Mouse (Mus musculus): ENCODE measurements around the gene Crtc1. TPM values are rescaled to one million over a fixed set of nuclear protein-coding genes. Genes with fewer than 3 reads are reported as not detected.

The Crtc1 gene
- total and polyA plus RNA-seq, 3 experiments = 3.3 to 18.0 TPM; not detected in 1

GRCm38 (mm10) chr8:70468733-70469132, 29.4 kb upstream of the Crtc1 start:
- H3K4me3 ChIP-seq (ENCODE audit: control insufficient read depth in 1 of 2, insufficient read depth in 1 of 2, low read depth in 2 of 2, low read length in 2 of 2) = no peak overlapping the region
- H3K36me3 ChIP-seq (ENCODE audit: control insufficient read depth in 1 of 2, insufficient read depth in 2 of 2, low read length in 2 of 2) = peaks cover 0 to 2% of the 10 kb centered on the region in 2 experiments; a peak in 3 of 4 replicates
- H3K4me1 ChIP-seq (ENCODE audit: control insufficient read depth in 1 of 2, insufficient read depth in 2 of 2, low read length in 2 of 2) = peaks cover 0 to 7% of the 10 kb centered on the region in 2 experiments; a peak in 2 of 4 replicates
- H3K9me3 ChIP-seq (replicated peaks; ENCODE audit: insufficient read depth, low read length) = no peaks in the 10 kb centered on the region
- no peak for TF ChIP-seq CHD1 (IDR thresholded peaks at IDR 0.05; ENCODE audit: low read depth, low read length)
- H3K79me2 ChIP-seq (ENCODE audit: control insufficient read depth, insufficient read depth, low read length, poor library complexity) = 0 out of 2 replicates have a peak, but pooled peaks cover 2% of the 10 kb centered on the region
- H3K27ac ChIP-seq (ENCODE audit: control insufficient read depth, low read depth, low read length) = no peak overlapping the region
- no peak overlapping the region for H3K9ac ChIP-seq (ENCODE audit: control insufficient read depth, low read depth, low read length, poor library complexity, severe bottlenecking)
- DNase-seq (ENCODE audit: low read depth, low spot score) = no peak
- H3K27me3 ChIP-seq (ENCODE audit: control insufficient read depth in 1 of 2, insufficient read depth in 2 of 2, low read length in 2 of 2) = no peaks in the 10 kb centered on the region

GRCm38 (mm10) chr8:70467907-70468306, 28.5 kb upstream of the Crtc1 start:
- Histone ChIP-seq H3K27ac (ENCODE audit: control insufficient read depth, low read depth, low read length) (no peak overlapping the region), H3K4me3 (ENCODE audit: control insufficient read depth in 1 of 2, insufficient read depth in 1 of 2, low read depth in 2 of 2, low read length in 2 of 2) (no peak overlapping the region), H3K27me3 (ENCODE audit: control insufficient read depth in 1 of 2, insufficient read depth in 2 of 2, low read length in 2 of 2) (no peaks in the 10 kb centered on the region), H3K9me3 (replicated peaks; ENCODE audit: insufficient read depth, low read length) (no peaks in the 10 kb centered on the region), H3K4me1 (ENCODE audit: control insufficient read depth in 1 of 2, insufficient read depth in 2 of 2, low read length in 2 of 2) (peaks cover 0 to 7% of the 10 kb centered on the region in 2 experiments; a peak in 2 of 4 replicates), H3K9ac (ENCODE audit: control insufficient read depth, low read depth, low read length, poor library complexity, severe bottlenecking) (no peak overlapping the region), H3K79me2 (ENCODE audit: control insufficient read depth, insufficient read depth, low read length, poor library complexity) (0 out of 2 replicates have a peak, but pooled peaks cover 2% of the 10 kb centered on the region), H3K36me3 (ENCODE audit: control insufficient read depth in 1 of 2, insufficient read depth in 2 of 2, low read length in 2 of 2) (peaks cover 0 to 2% of the 10 kb centered on the region in 2 experiments; a peak in 3 of 4 replicates)
- no peak for TF ChIP-seq NRF1 (IDR thresholded peaks at IDR 0.05; ENCODE audit: insufficient read depth, low read depth, low read length, poor library complexity, severe bottlenecking)
- no peak for TF ChIP-seq POLR2A (IDR thresholded peaks at IDR 0.05; ENCODE audit: control insufficient read depth in 1 of 2, insufficient read depth in 1 of 2, low read depth in 1 of 2, low read length in 2 of 2, poor library complexity in 1 of 2)
- no peak for TF ChIP-seq E2F4 (IDR thresholded peaks at IDR 0.05; ENCODE audit: borderline replicate concordance, low read depth, low read length)
- TF ChIP-seq MXI1 (IDR thresholded peaks at IDR 0.05; ENCODE audit: low read depth, low read length) = no peak
- TF ChIP-seq SMC3 (IDR thresholded peaks at IDR 0.05; ENCODE audit: low read depth, low read length) = no peak
- no peak for DNase-seq (ENCODE audit: low read depth, low spot score)

- no peak overlapping the region for H3K4me3 ChIP-seq (ENCODE audit: control insufficient read depth in 1 of 2, insufficient read depth in 1 of 2, low read depth in 2 of 2, low read length in 2 of 2)
- H3K36me3 ChIP-seq (ENCODE audit: control insufficient read depth in 1 of 2, insufficient read depth in 2 of 2, low read length in 2 of 2) = peaks cover 0 to 2% of the 10 kb centered on the region in 2 experiments; a peak in 3 of 4 replicates
- no peak overlapping the region for H3K9ac ChIP-seq (ENCODE audit: control insufficient read depth, low read depth, low read length, poor library complexity, severe bottlenecking)
- peaks cover 0 to 7% of the 10 kb centered on the region in 2 experiments; a peak in 2 of 4 replicates for H3K4me1 ChIP-seq (ENCODE audit: control insufficient read depth in 1 of 2, insufficient read depth in 2 of 2, low read length in 2 of 2)
- H3K79me2 ChIP-seq (ENCODE audit: control insufficient read depth, insufficient read depth, low read length, poor library complexity) = 0 out of 2 replicates have a peak, but pooled peaks cover 2% of the 10 kb centered on the region
- H3K9me3 ChIP-seq (replicated peaks; ENCODE audit: insufficient read depth, low read length) = no peaks in the 10 kb centered on the region
- DNase-seq (ENCODE audit: low read depth, low spot score) = no peak
- no peak overlapping the region for H3K27ac ChIP-seq (ENCODE audit: control insufficient read depth, low read depth, low read length)
- TF ChIP-seq MAFK (IDR thresholded peaks at IDR 0.05; ENCODE audit: borderline replicate concordance, low read depth, low read length) (no peak), ZKSCAN1 (IDR thresholded peaks at IDR 0.05; ENCODE audit: low read depth, low read length) (no peak), POLR2A (IDR thresholded peaks at IDR 0.05; ENCODE audit: control insufficient read depth in 1 of 2, insufficient read depth in 1 of 2, low read depth in 1 of 2, low read length in 2 of 2, poor library complexity in 1 of 2) (no peak), TCF12 (IDR thresholded peaks at IDR 0.05; ENCODE audit: low read depth, low read length) (no peak), CHD2 (IDR thresholded peaks at IDR 0.05; ENCODE audit: low read length) (no peak), USF2 (IDR thresholded peaks at IDR 0.05; ENCODE audit: borderline replicate concordance in 1 of 2, insufficient read depth in 1 of 2, low read depth in 1 of 2, low read length in 2 of 2) (no peak), CTCF (IDR thresholded peaks at IDR 0.05 in 2 of 3, conservative IDR thresholded peaks at IDR 0.05 in 1 of 3; ENCODE audit: control insufficient read depth in 1 of 3, insufficient read depth in 1 of 3, low read depth in 2 of 3, low read length in 3 of 3, poor library complexity in 1 of 3, severe bottlenecking in 1 of 3) (no peak), UBTF (IDR thresholded peaks at IDR 0.05; ENCODE audit: borderline replicate concordance, insufficient read depth, low read depth, low read length) (no peak), ETS1 (IDR thresholded peaks at IDR 0.05; ENCODE audit: low read depth, low read length) (no peak)
- H3K27me3 ChIP-seq (ENCODE audit: control insufficient read depth in 1 of 2, insufficient read depth in 2 of 2, low read length in 2 of 2) = no peaks in the 10 kb centered on the region
Observed at GRCm38 (mm10) chr8:70467229-70467725, 27.9 kb upstream of the Crtc1 start.
